Mouse (Mus musculus) hindbrain, embryonic 10.5 days (tissue): ENCODE data around the gene Lrp2. TPM values are rescaled to one million over a fixed set of nuclear protein-coding genes. Genes with fewer than 3 reads are reported as not detected.
"Not testable (repeated sequence)": the region's sequence is repeated elsewhere in the genome, so short reads cannot be mapped to it uniquely, and the experiment has no call there.

Experiments
- DNase-seq: peaks from one replicate; pipeline ENCODE4 v3.0.0-alpha.2; 2017; ENCODE audit warnings: low spot score
- H3K27ac ChIP-seq: fragments of 300-500 bp; sonication (generic); 2 replicates; pipeline ENCODE4 v1.5.1; 2016; ENCODE audit warnings: mild to moderate bottlenecking, moderate library complexity
- H3K27me3 ChIP-seq: fragments of 300-500 bp; sonication (generic); 2 replicates; pipeline ENCODE4 v1.6.1; 2016; ENCODE audit warnings: mild to moderate bottlenecking; ENCODE audit not compliant: poor library complexity, insufficient read depth, severe bottlenecking
- H3K36me3 ChIP-seq: fragments of 300-500 bp; sonication (generic); 2 replicates; pipeline ENCODE4 v1.6.1; 2016; ENCODE audit warnings: mild to moderate bottlenecking, moderate library complexity
- H3K4me1 ChIP-seq: fragments of 300-500 bp; sonication (generic); replicated peaks from 2 replicates; pipeline ENCODE4 v1.6.1; 2016; ENCODE audit warnings: mild to moderate bottlenecking
- H3K4me3 ChIP-seq: fragments of 300-500 bp; sonication (generic); 2 replicates; pipeline ENCODE4 v1.5.1; 2016; ENCODE audit warnings: mild to moderate bottlenecking, moderate library complexity
- H3K9me3 ChIP-seq: fragments of 300-500 bp; sonication (generic); 2 replicates; pipeline ENCODE4 v1.6.1; 2016; ENCODE audit warnings: mild to moderate bottlenecking, moderate library complexity
- WGBS: fragments of 180-500 bp; shearing (Covaris S2); methylation state at CpG from one replicate; pipeline ENCODE4 v1.1.7; 2016; 5-methylcytosine and 5-hydroxymethylcytosine counted together
- polyA plus RNA-seq: library from polyadenylated mRNA; unstranded; fragments of >200 nt; fragmentation: Nextera tagmentation; extraction: Ambion mirVana; gene quantifications from 2 replicates; pipeline ENCODE4 v1.2.1, GENCODE M21; 2016

Gene Lrp2
- polyA plus RNA-seq, 1 experiment from 2014 or later = 2.0 TPM

- no peak for DNase-seq
- no peaks in the 10 kb centered on the region for H3K36me3 ChIP-seq
- WGBS = 82% methylated on average over 2 of the region's 2 CpGs
- no peak overlapping the region for H3K4me3 ChIP-seq
- peaks cover under 1% of the 10 kb centered on the region; the same call in 1 of the 2 replicates for H3K4me1 ChIP-seq
- no peaks in the 10 kb centered on the region for H3K9me3 ChIP-seq
- H3K27me3 ChIP-seq = peaks cover 14% of the 10 kb centered on the region
- no peak overlapping the region for H3K27ac ChIP-seq
These were observed 7.3 kb upstream of the Lrp2 start for GRCm38 (mm10) chr2:69593168-69593567.

- DNase-seq = no peak
- Histone ChIP-seq H3K9me3 (no peaks in the 10 kb centered on the region), H3K4me1 (peaks cover 7% of the 10 kb centered on the region), H3K4me3 (no peak overlapping the region), H3K27me3 (peaks cover 20% of the 10 kb centered on the region), H3K27ac (no peak overlapping the region), H3K36me3 (no peaks in the 10 kb centered on the region)
- WGBS = 30% methylated on average over 1 of the region's 1 CpGs
These were observed 6.7 kb upstream of the Lrp2 start for GRCm38 (mm10) chr2:69592536-69592935.

- WGBS = 70% methylated on average over 7 of the region's 7 CpGs
- no peaks in the 10 kb centered on the region for H3K36me3 ChIP-seq
- H3K9me3 ChIP-seq = no peaks in the 10 kb centered on the region
- H3K27ac ChIP-seq = no peak overlapping the region
- peaks cover 12% of the 10 kb centered on the region for H3K4me1 ChIP-seq
- H3K4me3 ChIP-seq = no peak overlapping the region
- peaks cover 25% of the 10 kb centered on the region for H3K27me3 ChIP-seq
- DNase-seq = no peak
These were observed 6.2 kb upstream of the Lrp2 start for GRCm38 (mm10) chr2:69591966-69592505.

GRCm38 (mm10) chr2:69590548-69590947, 4.7 kb upstream of the Lrp2 start:
- H3K9me3 ChIP-seq = no peaks in the 10 kb centered on the region

GRCm38 (mm10) chr2:69587896-69588295, 2.0 kb upstream of the Lrp2 start:
- Histone ChIP-seq H3K4me1 (peaks cover 39% of the 10 kb centered on the region), H3K36me3 (no peaks in the 10 kb centered on the region), H3K27ac (peak overlapping the region; percentile 71), H3K4me3 (peak overlapping the region; percentile 88), H3K27me3 (peaks cover 65% of the 10 kb centered on the region), H3K9me3 (no peaks in the 10 kb centered on the region)
- WGBS = 1% methylated on average over 22 of the region's 23 CpGs
- DNase-seq = peak; percentile 52

More at GRCm38 (mm10) chr2:69590548-69590947, 4.7 kb upstream of the Lrp2 start:
- DNase-seq = no peak
- Histone ChIP-seq H3K4me1 (peaks cover 27% of the 10 kb centered on the region), H3K27me3 (peaks cover 40% of the 10 kb centered on the region), H3K4me3 (no peak overlapping the region), H3K27ac (no peak overlapping the region), H3K36me3 (no peaks in the 10 kb centered on the region)
- 85% methylated on average over 1 of the region's 1 CpGs for WGBS

GRCm38 (mm10) chr2:69586821-69587728, 1.2 kb upstream of the Lrp2 start:
- Histone ChIP-seq H3K4me3 (peak overlapping the region; percentile 88), H3K4me1 (peaks cover 39% of the 10 kb centered on the region), H3K9me3 (no peaks in the 10 kb centered on the region), H3K27me3 (peaks cover 70% of the 10 kb centered on the region), H3K36me3 (no peaks in the 10 kb centered on the region), H3K27ac (peak overlapping the region; percentile 71; the same call in 1 of the 2 replicates)
- peak; percentile 55 for DNase-seq
- under 1% methylated on average over 26 of the region's 26 CpGs for WGBS

GRCm38 (mm10) chr2:69585191-69585885, 527 bp downstream of the Lrp2 start:
- H3K27ac ChIP-seq = peak overlapping the region; percentile 89
- H3K27me3 ChIP-seq = peaks cover 70% of the 10 kb centered on the region
- no peaks in the 10 kb centered on the region for H3K9me3 ChIP-seq
- H3K4me1 ChIP-seq = peaks cover 39% of the 10 kb centered on the region
- H3K4me3 ChIP-seq = peak overlapping the region; percentile 88
- WGBS = under 1% methylated on average over 61 of the region's 61 CpGs
- no peaks in the 10 kb centered on the region for H3K36me3 ChIP-seq
- peak; percentile 69 for DNase-seq

- WGBS = 5% methylated on average over 20 of the region's 20 CpGs
- H3K27ac ChIP-seq = peak overlapping the region; percentile 89; the same call in 1 of the 2 replicates
- H3K36me3 ChIP-seq = no peaks in the 10 kb centered on the region
- peak overlapping the region; percentile 88 for H3K4me3 ChIP-seq
- peaks cover 39% of the 10 kb centered on the region for H3K4me1 ChIP-seq
- DNase-seq = peak; percentile 55
- no peaks in the 10 kb centered on the region for H3K9me3 ChIP-seq
- peaks cover 67% of the 10 kb centered on the region for H3K27me3 ChIP-seq
These were observed 1.5 kb downstream of the Lrp2 start for GRCm38 (mm10) chr2:69584117-69584933.

GRCm38 (mm10) chr2:69582861-69583260, 3.0 kb downstream of the Lrp2 start:
- no peaks in the 10 kb centered on the region for H3K36me3 ChIP-seq
- peaks cover 36% of the 10 kb centered on the region for H3K4me1 ChIP-seq
- no peak overlapping the region for H3K27ac ChIP-seq
- WGBS = 38% methylated on average over 7 of the region's 7 CpGs
- H3K4me3 ChIP-seq = no peak overlapping the region
- H3K27me3 ChIP-seq = peaks cover 53% of the 10 kb centered on the region
- no peak for DNase-seq
- no peaks in the 10 kb centered on the region for H3K9me3 ChIP-seq

- not testable (repeated sequence) for H3K36me3 ChIP-seq, H3K27ac ChIP-seq, H3K4me3 ChIP-seq, H3K9me3 ChIP-seq, DNase-seq
- peaks cover 29% of the 10 kb centered on the region for H3K4me1 ChIP-seq
- H3K27me3 ChIP-seq = peaks cover 45% of the 10 kb centered on the region
- WGBS = 94% methylated on average over 4 of the region's 4 CpGs
These were observed 3.8 kb downstream of the Lrp2 start for GRCm38 (mm10) chr2:69582068-69582467.

- Histone ChIP-seq H3K27me3 (peaks cover 26% of the 10 kb centered on the region), H3K4me1 (peaks cover 26% of the 10 kb centered on the region), H3K36me3 (no peaks in the 10 kb centered on the region), H3K4me3 (no peak overlapping the region), H3K9me3 (no peaks in the 10 kb centered on the region), H3K27ac (no peak overlapping the region)
- no peak for DNase-seq
- WGBS = 91% methylated on average over 2 of the region's 2 CpGs
These were observed 5.8 kb downstream of the Lrp2 start for GRCm38 (mm10) chr2:69580091-69580490.

- no peaks in the 10 kb centered on the region for H3K9me3 ChIP-seq
- 90% methylated on average over 8 of the region's 8 CpGs for WGBS
- no peaks in the 10 kb centered on the region for H3K36me3 ChIP-seq
- H3K4me1 ChIP-seq = peaks cover 30% of the 10 kb centered on the region
- no peak overlapping the region for H3K4me3 ChIP-seq
- no peak for DNase-seq
- no peak overlapping the region for H3K27ac ChIP-seq
- peaks cover 9% of the 10 kb centered on the region for H3K27me3 ChIP-seq
These were observed 7.7 kb downstream of the Lrp2 start for GRCm38 (mm10) chr2:69578206-69578605.
